Mouse (Mus musculus) kidney, adult 2 months (tissue): ENCODE data around the gene Xylt1. TPM values are rescaled to one million over a fixed set of nuclear protein-coding genes. Genes with fewer than 3 reads are reported as not detected.

Experiments
- DNase-seq: peaks from one replicate; pipeline ENCODE4 v3.0.0; 2021
- H3K27ac ChIP-seq: fragments of 200-500 bp; 2 replicates; pipeline ENCODE4 v1.5.1; 2012; ENCODE audit warnings: low read depth, low read length, control low read depth, inconsistent platforms; ENCODE audit not compliant: insufficient read depth
- H3K27me3 ChIP-seq: fragments of 200-500 bp; replicated peaks from 2 replicates; pipeline ENCODE4 v1.6.1; 2012; ENCODE audit warnings: mild to moderate bottlenecking, moderate library complexity, low read length, inconsistent platforms; ENCODE audit not compliant: control insufficient read depth, insufficient read depth
- H3K36me3 ChIP-seq: fragments of 200-500 bp; 2 replicates; pipeline ENCODE4 v1.6.1; 2012; ENCODE audit warnings: mild to moderate bottlenecking, moderate library complexity, low read length, inconsistent platforms; ENCODE audit not compliant: control insufficient read depth, insufficient read depth
- H3K4me1 ChIP-seq: fragments of 200-500 bp; 2 replicates; pipeline ENCODE4 v1.6.1; 2011; ENCODE audit warnings: low read length; ENCODE audit not compliant: control insufficient read depth, insufficient read depth
- H3K4me3 ChIP-seq: fragments of 200-500 bp; 2 replicates; pipeline ENCODE4 v1.5.1; 2011; ENCODE audit warnings: mild to moderate bottlenecking, low read depth, low read length, control low read depth; ENCODE audit not compliant: insufficient read depth
- CTCF ChIP-seq: fragments of 200-500 bp; conservative IDR thresholded peaks from 2 replicates; pipeline ENCODE4 v1.5.1; 2011; ENCODE audit warnings: low read depth, mild to moderate bottlenecking, control low read depth, low read length, moderate library complexity, mixed read lengths; ENCODE audit not compliant: insufficient read depth, insufficient read length
- POLR2A ChIP-seq: fragments of 200-500 bp; IDR thresholded peaks from one replicate; pipeline ENCODE4 v1.6.1; 2011; ENCODE audit warnings: low read depth, low read length, control low read depth
- WGBS: fragments of 180-500 bp; shearing (Covaris S2); methylation state at CpG from one replicate; pipeline ENCODE4 v1.1.7; 2018; 5-methylcytosine and 5-hydroxymethylcytosine counted together
- polyA plus RNA-seq: library from polyadenylated mRNA; depleted of rRNA; stranded (reverse); fragments of >200 nt; gene quantifications from 2 replicates; pipeline ENCODE4 v1.2.3, GENCODE M21; 2012

The Xylt1 gene
- polyA plus RNA-seq, 1 experiment: 6.1 TPM

GRCm38 (mm10) chr7:117383147-117383940 lies 2.6 kb downstream of the Xylt1 start:
- no peaks in the 10 kb centered on the region for H3K27me3 ChIP-seq
- peak overlapping the region; percentile 26; the same call in 1 of the 2 replicates for H3K4me3 ChIP-seq
- H3K36me3 ChIP-seq: no peaks in the 10 kb centered on the region
- peaks cover 30% of the 10 kb centered on the region; the same call in 1 of the 2 replicates for H3K4me1 ChIP-seq
- peak; percentile 77 for DNase-seq
- 50% methylated on average over 7 of the region's 7 CpGs for WGBS
- TF ChIP-seq POLR2A (no peak), CTCF (peak; percentile 60)
- no peak overlapping the region for H3K27ac ChIP-seq

- no peaks in the 10 kb centered on the region for H3K36me3 ChIP-seq
- H3K4me3 ChIP-seq: no peak overlapping the region
- peaks cover 33% of the 10 kb centered on the region; the same call in 1 of the 2 replicates for H3K4me1 ChIP-seq
- no peaks in the 10 kb centered on the region for H3K27me3 ChIP-seq
- no peak for TF ChIP-seq POLR2A
- no peak for TF ChIP-seq CTCF
- peak; percentile 90 for DNase-seq
- H3K27ac ChIP-seq: peak overlapping the region; percentile 95
- 67% methylated on average over 4 of the region's 4 CpGs for WGBS
Observed at GRCm38 (mm10) chr7:117386376-117386775, 5.6 kb downstream of the Xylt1 start.

GRCm38 (mm10) chr7:117388284-117388988 lies 7.7 kb downstream of the Xylt1 start:
- Histone ChIP-seq H3K4me3 (no peak overlapping the region), H3K36me3 (no peaks in the 10 kb centered on the region), H3K27ac (peak overlapping the region; percentile 91), H3K27me3 (no peaks in the 10 kb centered on the region), H3K4me1 (peaks cover 29% of the 10 kb centered on the region; the same call in 1 of the 2 replicates)
- no peak for TF ChIP-seq POLR2A
- no peak for TF ChIP-seq CTCF
- 60% methylated on average over 9 of the region's 9 CpGs for WGBS
- peak; percentile 81 for DNase-seq

GRCm38 (mm10) chr7:117389048-117389447 lies 8.3 kb downstream of the Xylt1 start:
- Histone ChIP-seq H3K4me1 (peaks cover 33% of the 10 kb centered on the region; the same call in 1 of the 2 replicates), H3K4me3 (no peak overlapping the region), H3K27me3 (no peaks in the 10 kb centered on the region), H3K27ac (no peak overlapping the region), H3K36me3 (no peaks in the 10 kb centered on the region)
- TF ChIP-seq CTCF (no peak), POLR2A (no peak)
- no peak for DNase-seq
- WGBS: 84% methylated on average over 3 of the region's 3 CpGs

GRCm38 (mm10) chr7:117392863-117393569 lies 12.2 kb downstream of the Xylt1 start:
- H3K27me3 ChIP-seq: no peaks in the 10 kb centered on the region
- peaks cover 21% of the 10 kb centered on the region; the same call in 1 of the 2 replicates for H3K4me1 ChIP-seq
- H3K36me3 ChIP-seq: no peaks in the 10 kb centered on the region
- no peak for DNase-seq
- no peak for TF ChIP-seq POLR2A
- no peak for TF ChIP-seq CTCF
- no peak overlapping the region for H3K4me3 ChIP-seq
- WGBS: 89% methylated on average over 13 of the region's 13 CpGs
- H3K27ac ChIP-seq: no peak overlapping the region

GRCm38 (mm10) chr7:117393976-117394375 lies 13.2 kb downstream of the Xylt1 start:
- WGBS: 61% methylated on average over 4 of the region's 4 CpGs
- Histone ChIP-seq H3K4me1 (peaks cover 14% of the 10 kb centered on the region; the same call in 1 of the 2 replicates), H3K27ac (no peak overlapping the region), H3K27me3 (no peaks in the 10 kb centered on the region), H3K36me3 (no peaks in the 10 kb centered on the region), H3K4me3 (no peak overlapping the region)
- TF ChIP-seq POLR2A (no peak), CTCF (no peak)
- DNase-seq: peak; percentile 65
